Mouse (Mus musculus): ENCODE measurements around the gene Stat1.

Gene Stat1

GRCm38 (mm10) chr1:52133254-52133653, 14.0 kb downstream of the Stat1 start:
- no peak for DNase-seq

- DNase-seq = no peak
Observed at GRCm38 (mm10) chr1:52137292-52137691, 18.1 kb downstream of the Stat1 start.

- DNase-seq = no peak
Observed at GRCm38 (mm10) chr1:52140534-52140933, 21.3 kb downstream of the Stat1 start.

GRCm38 (mm10) chr1:52141482-52141881, 22.2 kb downstream of the Stat1 start:
- DNase-seq = no peak

- no peak for DNase-seq
Observed at GRCm38 (mm10) chr1:52142117-52142516, 22.9 kb downstream of the Stat1 start.

- DNase-seq = no peak
Observed at GRCm38 (mm10) chr1:52143191-52143590, 24.0 kb downstream of the Stat1 start.

GRCm38 (mm10) chr1:52143596-52144156, 24.4 kb downstream of the Stat1 start:
- DNase-seq = no peak

- DNase-seq = no peak
Observed at GRCm38 (mm10) chr1:52144907-52145306, 25.7 kb downstream of the Stat1 start.

- peak; percentile 81 for DNase-seq
Observed at GRCm38 (mm10) chr1:52146214-52146970, 27.2 kb downstream of the Stat1 start.

GRCm38 (mm10) chr1:52147431-52147830, 28.2 kb downstream of the Stat1 start:
- DNase-seq = no peak

GRCm38 (mm10) chr1:52148178-52148577, 28.9 kb downstream of the Stat1 start:
- no peak for DNase-seq

- peak; percentile 70 for DNase-seq
Observed at GRCm38 (mm10) chr1:52148696-52149095, 29.5 kb downstream of the Stat1 start.

GRCm38 (mm10) chr1:52149934-52150346, 30.7 kb downstream of the Stat1 start:
- peak; percentile 76 for DNase-seq

- DNase-seq = peak; percentile 85
Observed at GRCm38 (mm10) chr1:52150676-52151075, 31.4 kb downstream of the Stat1 start.

- DNase-seq = no peak
Observed at GRCm38 (mm10) chr1:52151166-52151565, 31.9 kb downstream of the Stat1 start.

GRCm38 (mm10) chr1:52152369-52152768, 33.1 kb downstream of the Stat1 start:
- DNase-seq = no peak

GRCm38 (mm10) chr1:52152936-52153335, 33.7 kb downstream of the Stat1 start:
- no peak for DNase-seq

GRCm38 (mm10) chr1:52154890-52155289, 35.6 kb downstream of the Stat1 start:
- DNase-seq = no peak

GRCm38 (mm10) chr1:52156351-52156750, 37.1 kb downstream of the Stat1 start:
- DNase-seq = no peak

- no peak for DNase-seq
Observed at GRCm38 (mm10) chr1:52158040-52158439, 38.8 kb downstream of the Stat1 start.

GRCm38 (mm10) chr1:52158490-52159381, 39.5 kb downstream of the Stat1 start:
- DNase-seq = no peak

- no peak for DNase-seq
Observed at GRCm38 (mm10) chr1:52161151-52161550, 41.9 kb downstream of the Stat1 start.

- DNase-seq = no peak
Observed at GRCm38 (mm10) chr1:52163707-52164457, 44.6 kb downstream of the Stat1 start.

All from thymus, postnatal 4 days (tissue).